Mouse (Mus musculus) hindbrain, embryonic 13.5 days (tissue): ENCODE data around the gene A830031A19Rik. TPM values are rescaled to one million over a fixed set of nuclear protein-coding genes. Genes with fewer than 3 reads are reported as not detected.
A peak's percentile ranks its signal among the peaks of the same experiment; 100 is the strongest.

Experiments
- ATAC-seq: fragments of 200-750 bp; cut with Nextera tagmentation; 2 replicates; pipeline ENCODE4 v1.8.0; 2017; ENCODE audit warnings: moderate TSS enrichment; ENCODE audit not compliant: low FRiP score
- H3K27ac ChIP-seq: fragments of 300-500 bp; sonication (generic); 2 replicates; pipeline ENCODE4 v1.5.1; 2015; ENCODE audit warnings: inconsistent platforms, mild to moderate bottlenecking, moderate library complexity
- H3K27me3 ChIP-seq: fragments of 300-500 bp; sonication (generic); 2 replicates; pipeline ENCODE4 v1.6.1; 2015; ENCODE audit warnings: mild to moderate bottlenecking, inconsistent platforms
- H3K36me3 ChIP-seq: fragments of 300-500 bp; sonication (generic); 2 replicates; pipeline ENCODE4 v1.6.1; 2015; ENCODE audit warnings: mild to moderate bottlenecking, inconsistent platforms
- H3K4me1 ChIP-seq: fragments of 300-500 bp; sonication (generic); replicated peaks from 2 replicates; pipeline ENCODE4 v1.6.1; 2015; ENCODE audit warnings: inconsistent platforms
- H3K4me2 ChIP-seq: fragments of 300-500 bp; sonication (generic); 2 replicates; pipeline ENCODE4 v1.6.1; 2015; ENCODE audit warnings: inconsistent platforms, mild to moderate bottlenecking, moderate library complexity
- H3K4me3 ChIP-seq: fragments of 300-500 bp; sonication (generic); 2 replicates; pipeline ENCODE4 v1.5.1; 2015; ENCODE audit warnings: mild to moderate bottlenecking, inconsistent platforms
- H3K9ac ChIP-seq: fragments of 300-500 bp; sonication (generic); 2 replicates; pipeline ENCODE4 v1.6.1; 2015; ENCODE audit warnings: mild to moderate bottlenecking, inconsistent platforms
- H3K9me3 ChIP-seq: fragments of 300-500 bp; sonication (generic); 2 replicates; pipeline ENCODE4 v1.6.1; 2016; ENCODE audit warnings: inconsistent platforms
- WGBS: fragments of 180-500 bp; shearing (Covaris S2); methylation state at CpG from one replicate; pipeline ENCODE4 v1.1.7; 2015; 5-methylcytosine and 5-hydroxymethylcytosine counted together
- microRNA-seq: library from miRNA; unstranded; fragments of <30 nt; microRNA quantifications from one replicate; pipeline ENCODE4, GENCODE M21; 2016
- polyA plus RNA-seq: library from polyadenylated mRNA; unstranded; fragments of >200 nt; fragmentation: Nextera tagmentation; extraction: Ambion mirVana; gene quantifications from 2 replicates; pipeline ENCODE4 v1.2.1, GENCODE M21; 2015

The A830031A19Rik gene
- polyA plus RNA-seq, 1 experiment from 2014 or later, result 0.23 TPM

- Histone ChIP-seq H3K27me3 (no peaks in the 10 kb centered on the region), H3K4me1 (peaks cover 5% of the 10 kb centered on the region), H3K36me3 (no peaks in the 10 kb centered on the region), H3K4me2 (no peak overlapping the region), H3K27ac (no peak overlapping the region), H3K9ac (no peak overlapping the region), H3K9me3 (no peaks in the 10 kb centered on the region), H3K4me3 (no peak overlapping the region)
- no peak for ATAC-seq
- 78% methylated on average over 1 of the region's 1 CpGs for WGBS
Measured at GRCm38 (mm10) chr11:24020760-24021159, 54.1 kb downstream of the A830031A19Rik start.

DNA sequence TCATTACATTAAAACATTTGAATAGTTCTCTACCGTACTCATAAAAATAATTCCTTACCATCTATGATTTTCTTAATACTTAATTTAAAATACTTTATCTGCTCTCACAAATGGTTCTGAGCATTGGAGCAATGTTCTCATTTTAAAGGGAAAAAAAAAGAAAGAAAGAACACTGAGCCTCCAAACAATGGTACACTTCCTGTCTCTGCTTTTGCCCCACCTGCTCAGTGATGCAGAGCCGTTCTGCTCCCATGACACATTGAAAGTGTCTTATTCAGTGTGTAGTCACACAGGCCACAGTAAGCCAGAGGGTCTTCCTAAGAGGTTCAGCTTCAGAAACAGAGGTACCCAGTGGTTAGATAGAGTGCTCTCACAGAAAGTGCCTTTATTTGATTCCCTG, 56.1 kb downstream of the A830031A19Rik start:
- H3K27me3 ChIP-seq, result no peaks in the 10 kb centered on the region
- no peaks in the 10 kb centered on the region for H3K9me3 ChIP-seq
- H3K27ac ChIP-seq, result no peak overlapping the region
- no peak overlapping the region for H3K9ac ChIP-seq
- no peak for ATAC-seq
- H3K4me1 ChIP-seq, result peaks cover 14% of the 10 kb centered on the region
- WGBS, result 69% methylated on average over 2 of the region's 2 CpGs
- H3K36me3 ChIP-seq, result no peaks in the 10 kb centered on the region
- no peak overlapping the region for H3K4me2 ChIP-seq
- H3K4me3 ChIP-seq, result no peak overlapping the region

DNA sequence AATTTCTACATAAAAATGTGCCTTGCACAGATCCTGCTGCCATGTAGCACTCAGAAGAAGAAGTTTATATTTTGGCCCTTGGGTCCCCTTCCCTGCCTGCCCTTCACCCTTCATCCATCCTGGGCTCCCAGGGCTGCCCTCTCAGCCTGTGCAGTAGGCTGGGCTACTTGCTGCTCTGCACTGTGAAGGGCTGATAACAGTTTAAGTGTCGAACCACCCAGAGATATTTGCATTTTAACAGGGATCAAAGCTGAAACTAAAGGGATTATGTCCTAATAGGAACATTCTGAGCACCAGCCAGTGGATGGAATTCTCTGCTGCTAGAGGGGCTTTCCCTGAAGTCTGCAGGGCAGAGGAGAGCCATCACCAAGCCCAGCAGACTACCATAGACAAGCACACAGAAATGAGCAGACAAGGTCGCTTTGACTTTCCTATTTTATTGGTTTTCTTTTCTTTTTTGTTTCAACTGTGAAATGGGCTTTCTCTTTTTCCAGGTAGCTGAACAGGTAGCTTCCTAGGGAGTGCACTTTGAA, 58.1 kb downstream of the A830031A19Rik start:
- Histone ChIP-seq H3K9me3 (no peaks in the 10 kb centered on the region), H3K36me3 (no peaks in the 10 kb centered on the region), H3K4me2 (no peak overlapping the region), H3K27me3 (no peaks in the 10 kb centered on the region), H3K4me3 (no peak overlapping the region), H3K27ac (peak overlapping the region; percentile 70), H3K4me1 (peaks cover 20% of the 10 kb centered on the region), H3K9ac (no peak overlapping the region)
- no peak for ATAC-seq
- 40% methylated on average over 2 of the region's 2 CpGs for WGBS

GRCm38 (mm10) chr11:24016049-24016448, 58.8 kb downstream of the A830031A19Rik start:
- Histone ChIP-seq H3K9me3 (no peaks in the 10 kb centered on the region), H3K9ac (no peak overlapping the region), H3K27ac (no peak overlapping the region), H3K4me2 (no peak overlapping the region), H3K4me1 (peaks cover 20% of the 10 kb centered on the region), H3K27me3 (no peaks in the 10 kb centered on the region), H3K36me3 (no peaks in the 10 kb centered on the region), H3K4me3 (no peak overlapping the region)
- WGBS, result 57% methylated on average over 3 of the region's 3 CpGs
- 0 out of 2 replicates have a peak, but pooled peaks have one; percentile 43 for ATAC-seq

- Histone ChIP-seq H3K9ac (peak overlapping the region; percentile 19; the same call in 1 of the 2 replicates), H3K4me2 (no peak overlapping the region), H3K36me3 (no peaks in the 10 kb centered on the region), H3K4me3 (no peak overlapping the region), H3K4me1 (peaks cover 20% of the 10 kb centered on the region), H3K9me3 (no peaks in the 10 kb centered on the region), H3K27ac (no peak overlapping the region), H3K27me3 (no peaks in the 10 kb centered on the region)
- peak; percentile 52 for ATAC-seq
- 55% methylated on average over 5 of the region's 5 CpGs for WGBS
Measured at GRCm38 (mm10) chr11:24014642-24015041, 60.2 kb downstream of the A830031A19Rik start.

DNA sequence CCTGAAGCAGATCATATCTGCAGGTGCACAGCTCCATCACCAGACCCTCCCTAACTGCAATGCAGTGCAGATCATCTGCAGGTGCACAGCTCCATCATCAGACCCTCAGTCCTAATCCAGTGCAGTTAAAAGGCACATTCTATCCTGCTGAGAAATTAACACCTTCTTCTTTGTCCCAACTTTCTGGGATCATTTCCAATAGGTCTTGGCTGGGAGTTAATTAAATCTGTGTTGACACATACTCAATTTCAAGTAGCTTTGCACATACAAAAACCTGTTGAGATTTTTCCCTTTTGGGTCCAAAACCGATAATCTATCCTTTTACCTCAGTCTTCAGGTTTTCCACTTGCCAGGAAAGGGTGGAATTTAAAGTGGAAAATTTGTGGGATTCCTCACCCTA, 62.6 kb downstream of the A830031A19Rik start:
- ATAC-seq, result no peak
- H3K9ac ChIP-seq, result no peak overlapping the region
- H3K4me3 ChIP-seq, result no peak overlapping the region
- 75% methylated on average over 1 of the region's 1 CpGs for WGBS
- H3K9me3 ChIP-seq, result no peaks in the 10 kb centered on the region
- H3K27me3 ChIP-seq, result no peaks in the 10 kb centered on the region
- H3K4me1 ChIP-seq, result peaks cover 20% of the 10 kb centered on the region
- no peak overlapping the region for H3K4me2 ChIP-seq
- no peak overlapping the region for H3K27ac ChIP-seq
- H3K36me3 ChIP-seq, result no peaks in the 10 kb centered on the region

GRCm38 (mm10) chr11:24008976-24009375, 65.9 kb downstream of the A830031A19Rik start:
- no peaks in the 10 kb centered on the region for H3K27me3 ChIP-seq
- H3K27ac ChIP-seq, result no peak overlapping the region
- no peaks in the 10 kb centered on the region for H3K36me3 ChIP-seq
- 0 out of 2 replicates have a peak, but pooled peaks cover 6% of the 10 kb centered on the region for H3K4me1 ChIP-seq
- H3K9me3 ChIP-seq, result no peaks in the 10 kb centered on the region
- H3K9ac ChIP-seq, result no peak overlapping the region
- WGBS, result 90% methylated on average over 5 of the region's 5 CpGs
- no peak overlapping the region for H3K4me3 ChIP-seq
- no peak for ATAC-seq
- H3K4me2 ChIP-seq, result no peak overlapping the region

DNA sequence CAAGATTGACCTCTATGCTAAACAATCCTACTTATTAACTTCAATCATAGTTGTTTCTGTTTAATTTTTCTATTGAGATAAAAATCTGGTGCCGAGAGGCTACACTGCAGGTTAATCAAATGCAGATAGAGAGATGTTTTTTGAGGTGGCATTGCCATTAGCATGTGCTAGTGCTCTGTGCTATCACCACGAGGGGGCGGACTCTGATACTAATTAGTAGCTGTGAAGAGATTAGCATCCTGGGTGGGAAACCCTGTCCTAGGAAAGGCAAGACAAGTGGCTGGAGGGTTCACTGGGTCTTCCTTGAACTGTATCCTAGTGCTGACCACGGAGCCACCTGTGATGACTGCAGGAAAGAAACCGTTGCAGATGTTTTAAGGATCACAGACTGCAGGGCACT, 66.6 kb downstream of the A830031A19Rik start:
- Histone ChIP-seq H3K9ac (no peak overlapping the region), H3K27ac (no peak overlapping the region)
- 50% methylated on average over 5 of the region's 5 CpGs for WGBS

GRCm38 (mm10) chr11:24005445-24006156, 69.3 kb downstream of the A830031A19Rik start:
- WGBS, result 88% methylated on average over 15 of the region's 15 CpGs
- Histone ChIP-seq H3K36me3 (no peaks in the 10 kb centered on the region), H3K9me3 (no peaks in the 10 kb centered on the region), H3K27ac (no peak overlapping the region), H3K27me3 (no peaks in the 10 kb centered on the region), H3K4me3 (no peak overlapping the region), H3K4me2 (no peak overlapping the region), H3K9ac (no peak overlapping the region), H3K4me1 (no peaks in the 10 kb centered on the region)
- ATAC-seq, result no peak

More for the DNA sequence above, 66.6 kb downstream of the A830031A19Rik start:
- no peaks in the 10 kb centered on the region for H3K27me3 ChIP-seq
- no peak overlapping the region for H3K4me3 ChIP-seq
- no peaks in the 10 kb centered on the region for H3K36me3 ChIP-seq
- H3K9me3 ChIP-seq, result no peaks in the 10 kb centered on the region
- no peak overlapping the region for H3K4me2 ChIP-seq
- no peak for ATAC-seq
- 0 out of 2 replicates have a peak, but pooled peaks cover under 1% of the 10 kb centered on the region for H3K4me1 ChIP-seq

DNA sequence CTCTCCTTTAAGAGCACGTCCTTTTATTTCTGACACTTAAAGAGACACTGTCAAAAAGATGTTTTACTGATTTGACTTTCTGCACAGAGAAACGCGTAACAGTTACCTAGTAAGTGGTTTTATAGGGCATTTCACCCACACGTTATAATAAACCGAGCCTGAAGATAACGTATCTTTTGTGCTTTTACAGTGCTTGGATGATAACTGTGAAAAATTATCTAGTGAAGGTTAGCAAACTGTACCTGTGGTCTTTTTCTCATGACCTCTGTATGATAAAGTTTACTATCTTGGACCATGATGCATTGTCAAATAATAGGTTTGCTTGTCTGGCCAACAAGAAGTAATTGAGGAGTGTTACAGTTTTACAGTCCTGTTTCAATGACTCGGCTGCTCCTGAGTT, 74.2 kb downstream of the A830031A19Rik start:
- no peaks in the 10 kb centered on the region for H3K4me1 ChIP-seq
- no peaks in the 10 kb centered on the region for H3K27me3 ChIP-seq
- H3K9me3 ChIP-seq, result no peaks in the 10 kb centered on the region
- no peak overlapping the region for H3K9ac ChIP-seq
- H3K4me2 ChIP-seq, result no peak overlapping the region
- H3K36me3 ChIP-seq, result no peaks in the 10 kb centered on the region
- no peak overlapping the region for H3K27ac ChIP-seq
- no peak overlapping the region for H3K4me3 ChIP-seq
- no peak for ATAC-seq
- 83% methylated on average over 7 of the region's 7 CpGs for WGBS

Small RNA genes within 50 kb of the gene (microRNA-seq; reads per million reads assigned to microRNA genes)
- not detected for gene Gm44381

Other genes starting within 250 kb of the A830031A19Rik start
- gene Papolg, start 179.8 kb downstream of the A830031A19Rik start, polyA plus RNA-seq, result 23.6 and 24.6 TPM in 2 replicates
- 116 and 129 TPM in 2 replicates for gene Bcl11a, start 3.0 kb upstream of the A830031A19Rik start, polyA plus RNA-seq